Mouse (Mus musculus) left cerebral cortex, adult 18-20 months (tissue): ENCODE measurements at regions not wholly inside any gene's neighbourhood (a gene's known extent, or its start where the extent isn't known, plus 50 kb on each side); places are given as distances from the start of the nearest gene placed in this dataset.

ENCODE experiments used
- DNase-seq, 2 experiments: peaks; one replicate each; pipeline ENCODE4 v3.0.0; 2021 to 2022; ENCODE audit warnings: low spot score in 2 of 2, mixed read lengths in 1 of 2

DNA sequence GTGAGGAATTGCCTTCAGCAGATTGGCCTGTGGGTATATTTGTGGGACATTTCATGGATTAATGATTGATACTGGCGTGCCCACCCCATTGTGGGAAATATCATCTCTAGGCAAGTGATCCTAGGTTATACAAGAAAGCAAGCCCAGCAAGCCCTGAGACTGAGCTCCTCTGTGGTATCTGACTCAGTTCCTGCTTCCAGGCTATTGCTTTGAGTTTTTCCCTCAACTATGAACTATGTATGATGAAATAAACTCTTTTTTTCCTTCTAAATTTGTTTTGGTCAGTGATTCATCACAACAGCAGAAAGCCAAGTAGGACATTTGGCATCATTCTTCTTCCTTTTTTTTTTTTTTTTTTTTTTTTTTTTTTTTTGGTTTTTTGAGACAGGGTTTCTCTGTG, 119.8 kb downstream of the Tbr1 start:
- no peak for DNase-seq

DNA sequence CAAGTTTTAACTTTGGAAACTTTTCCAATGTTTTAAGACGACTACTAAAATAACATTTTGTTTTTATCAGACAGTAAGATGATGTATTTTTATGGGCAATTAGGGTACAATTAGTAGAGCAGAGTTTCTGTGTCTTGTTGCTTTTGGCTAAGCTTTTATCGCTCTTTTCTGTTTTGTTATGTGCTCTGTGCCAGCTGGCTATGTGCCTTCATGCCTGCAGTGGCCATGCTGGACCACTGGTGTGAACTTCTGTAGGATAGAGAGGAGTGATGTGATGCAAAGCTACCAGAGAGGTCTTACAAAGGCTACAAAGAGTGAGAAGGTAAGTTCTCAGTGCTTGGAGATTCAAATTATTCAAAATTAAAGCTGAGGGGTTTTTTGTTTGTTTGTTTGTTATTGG, 108.0 kb upstream of the Slc4a10 start:
- no peak for DNase-seq

DNA sequence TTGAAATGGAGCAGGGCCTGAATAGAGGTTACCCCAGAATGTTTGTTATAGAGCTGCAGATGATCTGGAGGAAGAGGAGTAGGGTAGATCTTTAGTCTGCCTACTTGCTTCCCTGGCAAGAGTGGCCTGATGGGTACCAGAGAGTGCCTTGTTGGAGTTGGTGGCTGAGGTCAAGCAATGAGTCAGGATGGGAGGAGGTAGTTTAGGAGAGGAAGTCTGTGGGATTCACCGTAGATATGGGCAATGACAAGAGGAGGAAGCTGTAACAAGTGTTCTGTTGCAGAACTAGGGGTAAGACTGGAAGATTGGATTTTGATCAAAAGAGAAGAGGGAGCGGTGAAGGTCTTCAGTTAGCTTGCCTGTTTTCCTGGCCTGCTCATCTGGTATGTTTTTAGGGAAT, 80.3 kb upstream of the Slc4a10 start:
- DNase-seq = no peak

DNA sequence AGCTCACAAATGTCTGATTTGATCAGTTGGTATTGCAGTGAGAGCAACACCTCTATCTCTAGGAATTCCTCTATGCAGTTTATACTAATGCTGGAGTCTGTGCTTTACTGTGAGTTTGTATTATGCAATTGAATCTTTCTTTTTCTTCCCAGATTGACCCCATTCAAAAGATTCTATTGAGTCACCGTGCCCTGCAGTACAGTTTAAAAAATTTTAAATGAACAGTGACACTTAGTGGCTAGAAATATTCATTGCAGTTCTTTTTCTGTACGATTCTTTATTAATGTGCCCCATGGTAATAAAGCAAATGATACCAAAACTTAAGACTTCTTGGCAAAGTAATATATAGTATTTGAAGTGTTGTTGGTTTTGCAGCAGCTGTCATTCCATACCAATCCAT, 78.5 kb upstream of the Slc4a10 start:
- DNase-seq = no peak

DNA sequence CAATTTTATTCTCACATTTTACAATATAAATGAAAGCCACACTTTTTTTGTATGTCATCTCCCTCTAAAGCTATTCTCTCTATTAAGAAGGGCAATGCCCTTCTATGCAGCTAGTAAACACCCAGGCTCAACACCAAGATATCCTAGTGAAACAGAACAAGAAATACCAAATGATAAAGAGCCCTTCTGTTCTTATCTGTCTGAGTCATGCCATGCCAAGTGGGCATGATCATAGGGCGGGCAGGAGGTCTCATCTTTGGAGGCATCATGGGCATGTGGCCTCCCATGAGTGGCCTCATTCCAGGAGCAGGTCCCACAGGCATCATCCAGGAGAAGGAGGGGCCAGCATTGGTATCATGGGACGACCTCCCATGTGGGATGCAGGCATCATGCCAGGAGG, 76.2 kb upstream of the Slc4a10 start:
- DNase-seq = no peak

DNA sequence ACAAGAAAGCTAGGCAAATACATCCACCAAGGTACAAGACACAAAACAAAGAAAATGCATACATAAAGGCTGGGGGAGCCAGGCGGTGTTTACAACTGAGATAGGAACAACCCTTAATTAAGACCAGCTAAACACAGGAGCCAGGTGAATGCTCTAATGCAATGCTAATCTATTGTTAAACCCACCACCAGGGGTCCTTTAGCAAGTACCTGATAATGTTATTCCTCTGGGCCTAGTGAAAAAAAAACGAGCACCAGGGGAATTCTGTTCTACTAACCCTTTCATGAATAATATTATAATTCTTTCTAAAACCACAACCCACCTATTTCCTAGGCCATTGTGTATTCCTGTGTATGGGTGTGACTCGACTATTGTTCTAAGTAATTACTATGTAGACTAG, 61.5 kb upstream of the Slc4a10 start:
- no peak for DNase-seq

DNA sequence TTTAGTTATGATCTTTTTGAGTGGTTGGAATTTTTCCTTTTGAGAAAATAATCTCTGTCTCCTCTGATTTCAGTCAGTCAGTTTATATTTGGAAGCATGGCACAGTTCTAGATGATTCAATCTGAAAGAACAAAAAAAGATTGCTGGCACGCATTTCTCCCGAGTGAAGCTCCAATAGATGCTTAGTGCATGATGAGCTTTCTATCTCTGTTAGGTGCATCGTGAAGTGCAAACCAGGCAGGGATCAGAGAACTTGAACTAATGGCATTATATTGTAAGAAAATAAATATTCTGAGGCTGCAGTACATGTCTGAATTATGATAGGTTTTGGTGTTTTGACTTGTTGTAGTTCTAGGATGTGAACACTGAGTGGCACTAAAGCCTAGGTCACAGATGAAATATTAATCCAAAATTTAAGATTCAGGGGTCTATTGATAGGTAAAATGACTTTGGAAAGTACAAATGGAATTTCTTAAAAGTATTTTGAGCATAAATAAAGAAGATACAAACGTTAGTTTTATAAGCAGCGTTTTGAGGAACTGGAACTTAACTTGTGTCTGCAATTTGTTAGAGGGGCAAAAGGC, 59.2 kb upstream of the Slc4a10 start:
- DNase-seq = peak; percentile 36 to 48
